Mouse (Mus musculus): Measurements from ENCODE around the gene B3gnt6. TPM values are rescaled to one million over a fixed set of nuclear protein-coding genes. Genes with fewer than 3 reads are reported as not detected.

The B3gnt6 gene
- polyA plus RNA-seq (2015; fragmentation: Nextera tagmentation; extraction: Ambion mirVana) = 0.16 TPM in 1 of 2 replicates, not detected in the other

DNA sequence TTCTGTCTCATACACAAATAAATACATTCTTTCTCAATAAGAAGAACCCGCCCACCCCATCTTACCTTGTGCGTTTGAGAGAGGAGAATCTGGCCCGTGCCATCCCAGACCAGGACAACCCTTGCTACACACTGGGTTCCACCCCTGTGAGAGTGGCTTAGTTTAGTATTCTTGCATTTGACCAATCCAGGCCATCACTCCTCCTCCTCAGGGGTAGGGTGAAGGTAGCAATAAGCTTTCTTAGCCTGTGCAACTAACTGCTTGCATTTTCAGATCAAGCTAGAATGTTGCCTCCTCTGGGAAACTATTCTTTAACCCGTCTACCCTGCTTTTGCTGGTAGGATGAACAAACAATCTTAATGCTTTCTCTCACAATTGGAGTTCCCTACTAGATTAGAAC is at the start of gene B3gnt6:
TSS of gene B3gnt6 (minus strand) at position 101 of the 400 bp plus-strand sequence.
- no peak within 1 kb of the TSS for H3K4me3 ChIP-seq
- H3K4me1 ChIP-seq = peaks cover 2% of the 10 kb centered on the region
- no peak within 1 kb of the TSS for H3K4me2 ChIP-seq
- no peak within 1 kb of the TSS for H3K9ac ChIP-seq
- no peaks in the 10 kb centered on the region for H3K36me3 ChIP-seq
- ATAC-seq (ENCODE audit: insufficient number of reproducible peaks, low FRiP score, low TSS enrichment, low read depth) = no peak
- peaks cover 27% of the 10 kb centered on the region for H3K27me3 ChIP-seq
- H3K9me3 ChIP-seq = no peaks in the 10 kb centered on the region
- no peak within 1 kb of the TSS for H3K27ac ChIP-seq
- WGBS = 87% methylated on average over 4 of the region's 4 CpGs

DNA sequence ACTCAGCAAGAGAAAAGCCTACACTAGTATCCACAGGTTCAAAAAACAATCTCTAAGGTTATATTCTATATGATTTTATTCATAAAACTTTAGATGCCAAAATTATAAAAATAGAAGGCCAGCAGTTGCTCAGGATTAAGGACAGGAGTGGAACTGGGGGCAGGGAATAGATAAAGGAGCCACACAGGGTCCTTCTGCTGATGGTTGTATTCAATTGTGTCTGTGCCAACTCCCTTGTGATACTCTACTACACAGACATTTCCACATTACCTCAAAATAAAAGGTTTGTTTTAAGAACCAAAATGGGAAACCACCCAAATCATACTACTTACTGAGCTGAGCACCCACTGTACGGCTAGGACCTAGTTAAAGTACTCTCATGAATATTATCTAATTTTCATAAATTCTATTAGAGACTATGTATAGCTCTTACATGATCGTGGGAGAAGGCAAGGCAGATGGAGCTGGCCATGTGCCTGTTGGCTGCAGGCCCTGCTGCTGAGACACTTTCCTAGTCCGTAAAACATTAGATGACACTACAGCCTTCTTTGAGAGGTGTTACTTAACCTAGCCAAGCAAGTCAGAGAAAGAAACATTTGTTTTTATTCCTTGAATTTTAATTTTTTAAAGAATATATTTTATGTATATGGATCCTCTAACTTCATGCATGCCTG is 37.5 kb upstream of the B3gnt6 start:
- Histone ChIP-seq H3K9me3 (no peaks in the 10 kb centered on the region), H3K9ac (no peak overlapping the region), H3K27me3 (no peaks in the 10 kb centered on the region), H3K4me1 (no peaks in the 10 kb centered on the region), H3K4me2 (no peak overlapping the region), H3K36me3 (no peaks in the 10 kb centered on the region), H3K27ac (no peak overlapping the region), H3K4me3 (no peak overlapping the region)
- no peak for ATAC-seq (ENCODE audit: insufficient number of reproducible peaks, low FRiP score, low TSS enrichment, low read depth)
- 77% methylated on average over 3 of the region's 3 CpGs for WGBS

DNA sequence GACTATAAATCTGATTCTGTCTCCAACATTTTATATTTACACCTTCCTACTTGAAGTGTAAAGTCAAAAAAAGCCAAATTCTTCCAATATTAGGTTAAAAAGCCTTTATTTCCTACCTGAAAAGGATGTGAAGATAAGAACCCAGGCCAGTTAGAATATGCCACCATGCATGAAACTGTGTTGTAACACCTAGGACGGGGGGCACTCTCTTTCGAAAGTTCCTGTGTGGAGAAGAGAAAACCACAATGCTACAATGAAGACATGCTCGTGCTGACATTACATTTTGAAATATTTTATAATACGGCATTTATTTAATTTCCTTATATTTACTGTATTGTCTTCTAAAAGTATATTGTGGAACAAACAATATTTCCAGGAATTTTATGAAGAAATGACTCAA is 24.5 kb upstream of the B3gnt6 start:
- H3K36me3 ChIP-seq = peaks cover 5% of the 10 kb centered on the region; the same call in 1 of the 2 replicates
- ATAC-seq (ENCODE audit: insufficient number of reproducible peaks, low FRiP score, low TSS enrichment, low read depth) = no peak
- H3K4me3 ChIP-seq = no peak overlapping the region
- H3K9me3 ChIP-seq = no peaks in the 10 kb centered on the region
- no peak overlapping the region for H3K27ac ChIP-seq
- H3K4me1 ChIP-seq = no peaks in the 10 kb centered on the region
- H3K4me2 ChIP-seq = no peak overlapping the region
- 95% methylated on average over 4 of the region's 4 CpGs for WGBS
- no peaks in the 10 kb centered on the region for H3K27me3 ChIP-seq
- no peak overlapping the region for H3K9ac ChIP-seq

DNA sequence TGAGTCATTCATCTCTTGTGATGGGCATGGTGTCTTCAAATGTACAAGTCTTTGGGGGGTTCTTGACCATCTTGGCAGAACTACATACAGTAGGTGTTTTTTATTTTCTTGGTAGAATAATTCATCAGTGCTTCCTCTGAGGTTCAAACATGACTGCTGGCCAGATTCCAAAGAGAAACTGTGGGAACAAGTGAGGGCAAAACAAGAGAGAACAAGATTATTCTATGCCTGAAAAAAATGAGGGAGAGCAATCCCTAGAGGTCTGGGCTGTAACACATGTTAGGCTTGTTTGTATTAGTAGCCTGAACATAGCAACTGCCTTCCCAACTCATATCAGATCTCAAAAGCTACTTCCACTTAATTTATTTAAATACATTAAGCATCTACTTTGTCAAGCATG is 17.4 kb upstream of the B3gnt6 start:
- H3K4me1 ChIP-seq = no peaks in the 10 kb centered on the region
- no peak overlapping the region for H3K27ac ChIP-seq
- no peaks in the 10 kb centered on the region for H3K9me3 ChIP-seq
- ATAC-seq (ENCODE audit: insufficient number of reproducible peaks, low FRiP score, low TSS enrichment, low read depth) = no peak
- H3K4me2 ChIP-seq = no peak overlapping the region
- no peak overlapping the region for H3K9ac ChIP-seq
- peaks cover 3% of the 10 kb centered on the region; the same call in 1 of the 2 replicates for H3K36me3 ChIP-seq
- no peak overlapping the region for H3K4me3 ChIP-seq
- H3K27me3 ChIP-seq = no peaks in the 10 kb centered on the region

DNA sequence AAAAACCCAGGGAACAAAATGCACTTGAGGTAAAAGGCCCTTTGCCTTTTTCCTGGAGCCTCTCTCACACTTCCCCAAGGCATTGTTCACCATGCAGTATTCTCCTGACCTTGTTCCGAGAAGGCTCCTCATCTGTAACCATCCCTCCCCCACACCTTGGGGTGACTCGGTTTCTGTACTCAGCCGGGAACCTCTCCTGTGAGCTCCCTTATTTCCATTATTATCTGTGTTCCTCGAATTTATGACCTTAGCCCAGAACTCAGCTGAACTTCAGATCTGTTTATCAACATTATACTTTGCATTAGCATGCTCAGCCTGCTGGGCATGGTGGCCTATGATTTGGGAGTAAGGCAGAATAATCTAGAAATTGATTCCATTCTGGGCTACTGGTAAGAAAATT is 3.7 kb upstream of the B3gnt6 start:
- Histone ChIP-seq H3K36me3 (no peaks in the 10 kb centered on the region), H3K9me3 (no peaks in the 10 kb centered on the region), H3K4me3 (no peak overlapping the region), H3K4me1 (no peaks in the 10 kb centered on the region), H3K4me2 (no peak overlapping the region), H3K9ac (no peak overlapping the region), H3K27ac (no peak overlapping the region), H3K27me3 (no peaks in the 10 kb centered on the region)
- 78% methylated on average over 4 of the region's 4 CpGs for WGBS
- no peak for ATAC-seq (ENCODE audit: insufficient number of reproducible peaks, low FRiP score, low TSS enrichment, low read depth)

DNA sequence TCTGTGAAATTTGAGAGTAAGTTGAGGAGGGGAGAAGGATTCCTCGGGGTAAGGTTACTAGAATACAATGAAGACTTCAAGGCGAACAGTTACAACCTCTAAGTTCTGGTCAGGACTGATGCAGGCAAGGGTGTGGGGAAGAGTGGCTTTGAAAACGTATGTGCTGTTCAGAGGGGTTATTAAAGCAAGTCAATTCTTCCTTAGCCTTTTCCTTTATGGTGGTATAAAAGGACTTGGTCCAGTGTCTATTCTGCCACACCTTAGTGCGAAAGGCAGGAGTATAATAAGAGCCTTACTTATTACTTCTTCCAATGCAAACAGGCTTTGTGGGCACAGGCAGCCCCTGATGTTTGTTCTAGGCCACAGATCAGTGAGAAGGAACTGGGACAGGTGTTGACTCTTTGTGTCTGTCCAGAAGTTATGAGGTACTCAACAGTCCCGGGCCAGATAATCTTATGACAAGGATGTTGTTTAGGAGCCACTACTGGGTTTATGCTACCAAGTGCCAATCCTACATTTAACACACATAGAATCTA is 2.3 kb upstream of the B3gnt6 start:
- ATAC-seq (ENCODE audit: insufficient number of reproducible peaks, low FRiP score, low TSS enrichment, low read depth) = no peak

DNA sequence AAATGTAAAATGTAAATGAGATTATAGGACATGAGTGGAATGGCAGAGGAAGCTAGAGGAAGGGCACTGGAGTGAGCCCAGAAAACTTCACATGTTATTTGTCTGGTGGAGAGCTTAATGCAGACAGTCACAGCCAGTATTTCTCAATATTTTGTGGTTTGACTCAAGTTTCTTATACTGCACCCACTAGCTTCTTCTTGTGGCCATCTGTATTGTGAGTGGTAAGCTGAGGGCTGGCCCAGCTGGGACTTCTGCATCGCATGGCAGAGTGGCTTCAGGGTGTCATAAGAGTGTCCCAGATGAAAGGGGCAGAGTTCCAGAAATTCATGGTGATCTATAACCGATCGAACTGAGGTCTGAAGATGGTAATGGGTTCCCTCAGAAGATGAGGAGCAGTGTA is 1.1 kb upstream of the B3gnt6 start:
- no peak overlapping the region for H3K9ac ChIP-seq
- no peak overlapping the region for H3K4me2 ChIP-seq
- H3K4me1 ChIP-seq = no peaks in the 10 kb centered on the region
- no peaks in the 10 kb centered on the region for H3K36me3 ChIP-seq
- H3K27me3 ChIP-seq = peaks cover 16% of the 10 kb centered on the region
- H3K9me3 ChIP-seq = no peaks in the 10 kb centered on the region
- H3K27ac ChIP-seq = no peak overlapping the region
- 91% methylated on average over 3 of the region's 3 CpGs for WGBS
- no peak overlapping the region for H3K4me3 ChIP-seq
- no peak for ATAC-seq (ENCODE audit: insufficient number of reproducible peaks, low FRiP score, low TSS enrichment, low read depth)

More for the DNA sequence above, 2.3 kb upstream of the B3gnt6 start:
- H3K36me3 ChIP-seq = no peaks in the 10 kb centered on the region
- H3K9ac ChIP-seq = no peak overlapping the region
- 72% methylated on average over 5 of the region's 5 CpGs for WGBS
- H3K4me1 ChIP-seq = no peaks in the 10 kb centered on the region
- H3K9me3 ChIP-seq = no peaks in the 10 kb centered on the region
- peaks cover 5% of the 10 kb centered on the region for H3K27me3 ChIP-seq
- no peak overlapping the region for H3K4me2 ChIP-seq
- H3K4me3 ChIP-seq = no peak overlapping the region
- no peak overlapping the region for H3K27ac ChIP-seq

DNA sequence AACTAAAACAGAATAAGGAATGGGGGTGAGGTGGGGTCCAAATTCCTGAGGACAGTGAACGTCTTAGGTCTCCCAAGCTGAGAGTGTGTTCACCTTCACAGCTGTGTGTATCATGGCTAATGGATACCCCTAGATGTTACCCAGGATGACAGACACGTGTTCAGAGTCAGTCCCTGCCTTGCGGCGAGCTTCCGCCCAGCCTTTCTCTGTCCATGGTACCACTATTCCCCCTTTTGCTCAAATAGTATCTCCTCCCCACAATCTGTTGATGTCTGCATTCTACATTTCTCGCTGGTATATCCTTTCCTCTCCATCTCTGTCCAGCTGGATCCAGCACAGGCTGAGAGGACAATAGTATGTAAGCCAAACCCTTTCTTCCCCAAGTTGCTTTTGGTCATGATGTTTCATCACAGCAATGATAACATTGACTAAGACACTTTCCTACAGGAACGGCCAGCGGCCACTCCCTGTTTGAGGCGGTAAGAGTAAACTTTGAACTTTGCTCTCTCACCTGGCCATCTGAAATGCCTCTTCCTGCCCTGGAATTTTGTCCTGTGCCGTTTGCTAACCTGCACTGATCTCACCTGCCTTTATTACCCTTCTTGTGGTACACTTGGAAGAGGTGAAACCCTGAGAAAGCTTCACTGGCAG is 4.0 kb downstream of the B3gnt6 start:
- H3K27me3 ChIP-seq = peaks cover 58% of the 10 kb centered on the region
- H3K36me3 ChIP-seq = no peaks in the 10 kb centered on the region

DNA sequence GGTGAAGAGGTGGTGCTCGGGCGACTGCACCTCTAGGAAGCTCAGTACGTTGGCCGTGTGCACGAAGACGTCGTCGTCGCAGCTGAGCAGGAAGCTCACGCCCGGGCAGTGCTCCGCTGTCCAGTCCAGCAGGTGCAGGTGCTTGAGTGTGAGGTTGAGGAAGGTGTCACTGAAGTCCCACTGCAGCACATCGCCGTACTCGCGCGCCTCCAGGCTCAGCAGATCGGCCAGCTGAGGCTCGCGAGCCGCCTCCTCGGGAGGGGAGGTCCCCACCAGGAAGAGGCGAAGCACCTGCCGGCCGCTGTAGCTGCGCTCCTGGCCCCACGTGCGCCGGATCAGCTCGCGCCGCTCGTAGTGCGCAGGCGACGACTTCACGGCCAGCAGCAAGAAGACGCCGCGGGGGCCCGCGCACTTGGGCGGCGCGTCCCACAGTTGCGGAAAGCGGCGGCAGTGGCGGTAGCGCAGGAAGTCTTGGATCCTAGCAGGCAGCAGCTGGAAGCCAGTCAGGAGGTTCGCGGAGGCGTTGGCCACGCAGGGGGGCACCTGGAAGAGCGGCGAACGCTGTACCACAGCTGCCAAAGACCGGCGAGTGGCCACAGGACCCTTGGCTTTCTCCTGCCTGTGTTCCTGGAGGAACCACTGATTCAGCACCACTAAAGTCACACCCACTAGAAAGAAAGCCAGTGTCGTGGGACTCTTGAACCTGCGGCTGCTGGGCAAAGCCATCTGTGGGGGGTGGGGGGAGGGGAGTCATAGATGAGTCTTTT is 5.1 kb downstream of the B3gnt6 start:
- H3K36me3 ChIP-seq = no peaks in the 10 kb centered on the region
- H3K27ac ChIP-seq = no peak overlapping the region
- H3K4me1 ChIP-seq = peaks cover 15% of the 10 kb centered on the region
- ATAC-seq (ENCODE audit: insufficient number of reproducible peaks, low FRiP score, low TSS enrichment, low read depth) = no peak
- H3K9me3 ChIP-seq = no peaks in the 10 kb centered on the region
- H3K4me2 ChIP-seq = peak overlapping the region; percentile 60
- H3K9ac ChIP-seq = no peak overlapping the region
- 2% methylated on average over 61 of the region's 61 CpGs for WGBS
- peak overlapping the region; percentile 35 for H3K4me3 ChIP-seq
- H3K27me3 ChIP-seq = peaks cover 58% of the 10 kb centered on the region

More for the DNA sequence above, 4.0 kb downstream of the B3gnt6 start:
- ATAC-seq (ENCODE audit: insufficient number of reproducible peaks, low FRiP score, low TSS enrichment, low read depth) = no peak
- Histone ChIP-seq H3K4me3 (no peak overlapping the region), H3K9ac (no peak overlapping the region), H3K27ac (no peak overlapping the region), H3K9me3 (no peaks in the 10 kb centered on the region), H3K4me1 (peaks cover 15% of the 10 kb centered on the region), H3K4me2 (no peak overlapping the region)
- 41% methylated on average over 10 of the region's 10 CpGs for WGBS

DNA sequence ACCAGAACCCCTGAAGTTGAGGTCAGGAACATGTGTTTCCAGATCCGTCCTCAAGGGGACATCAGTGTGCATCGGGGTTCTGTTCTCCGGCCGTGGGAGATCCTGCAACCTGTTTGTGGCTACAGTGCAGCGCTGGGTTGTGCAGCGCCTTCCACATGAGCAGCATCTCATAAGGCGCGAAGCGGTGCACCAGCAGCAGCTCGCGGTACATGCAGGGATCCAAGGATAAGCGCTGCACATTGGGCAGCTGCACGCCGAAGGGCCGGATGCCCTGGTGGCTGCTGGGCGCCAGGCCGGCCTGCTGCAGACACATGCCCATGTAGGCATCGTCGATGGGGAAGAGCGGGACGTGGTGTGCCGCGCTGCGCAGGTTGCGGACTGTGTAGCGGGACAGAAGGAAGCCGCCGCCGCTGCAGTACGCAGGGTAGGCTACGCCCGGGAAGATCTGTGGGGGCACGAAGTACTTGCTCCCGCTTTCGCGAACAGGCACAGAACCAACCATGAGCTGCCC is 5.7 kb downstream of the B3gnt6 start:
- no peak for ATAC-seq (ENCODE audit: insufficient number of reproducible peaks, low FRiP score, low TSS enrichment, low read depth)
- Histone ChIP-seq H3K36me3 (no peaks in the 10 kb centered on the region), H3K4me2 (peak overlapping the region; percentile 60), H3K9me3 (no peaks in the 10 kb centered on the region), H3K27me3 (peaks cover 58% of the 10 kb centered on the region), H3K9ac (no peak overlapping the region), H3K4me3 (peak overlapping the region; percentile 35), H3K4me1 (peaks cover 15% of the 10 kb centered on the region), H3K27ac (no peak overlapping the region)
- WGBS = 7% methylated on average over 36 of the region's 36 CpGs

DNA sequence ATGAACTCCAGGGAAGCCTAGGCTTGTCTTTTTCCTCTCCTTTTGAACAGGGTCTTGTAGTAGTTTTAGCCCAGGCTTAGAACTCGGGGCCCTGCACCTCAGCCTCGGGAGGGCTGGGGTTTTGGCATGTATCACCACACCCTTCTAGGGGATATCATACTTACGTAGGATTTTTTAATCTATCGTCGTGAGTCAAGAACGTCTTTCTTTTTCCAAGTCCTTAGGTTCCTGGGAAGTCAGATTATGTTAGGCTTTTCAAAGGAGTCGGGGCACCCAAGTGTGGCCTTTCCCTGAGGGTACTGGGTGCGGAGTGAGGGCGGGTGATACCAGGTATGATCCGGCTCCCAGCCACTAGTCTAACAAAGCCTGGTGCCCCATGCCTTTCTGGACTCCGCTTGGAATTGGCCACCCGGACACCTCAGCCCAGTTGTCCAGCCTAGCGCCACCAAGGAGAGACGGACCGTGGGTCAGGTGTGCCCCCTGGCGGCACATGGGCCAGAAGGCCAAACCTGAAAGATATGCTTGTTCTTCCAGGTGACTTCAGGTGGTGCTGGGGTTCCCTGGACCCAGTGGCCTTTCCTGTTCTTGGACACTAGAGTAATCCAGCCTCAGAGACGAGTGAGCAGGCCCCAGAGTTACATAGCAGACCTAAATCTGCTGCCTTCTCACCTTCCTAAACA is 7.6 kb downstream of the B3gnt6 start:
- Histone ChIP-seq H3K9ac (no peak overlapping the region), H3K9me3 (no peaks in the 10 kb centered on the region), H3K4me3 (no peak overlapping the region), H3K4me1 (peaks cover 16% of the 10 kb centered on the region), H3K27ac (no peak overlapping the region), H3K4me2 (no peak overlapping the region), H3K27me3 (peaks cover 54% of the 10 kb centered on the region), H3K36me3 (no peaks in the 10 kb centered on the region)
- no peak for ATAC-seq (ENCODE audit: insufficient number of reproducible peaks, low FRiP score, low TSS enrichment, low read depth)
- WGBS = 63% methylated on average over 17 of the region's 17 CpGs

Data from limb, embryonic 15.5 days (tissue).